Mouse (Mus musculus): ENCODE measurements at regions not wholly inside any gene's neighbourhood (a gene's known extent, or its start where the extent isn't known, plus 50 kb on each side); places are given as distances from the start of the nearest gene placed in this dataset.
A peak's percentile ranks its signal among the peaks of the same experiment; 100 is the strongest.

DNA sequence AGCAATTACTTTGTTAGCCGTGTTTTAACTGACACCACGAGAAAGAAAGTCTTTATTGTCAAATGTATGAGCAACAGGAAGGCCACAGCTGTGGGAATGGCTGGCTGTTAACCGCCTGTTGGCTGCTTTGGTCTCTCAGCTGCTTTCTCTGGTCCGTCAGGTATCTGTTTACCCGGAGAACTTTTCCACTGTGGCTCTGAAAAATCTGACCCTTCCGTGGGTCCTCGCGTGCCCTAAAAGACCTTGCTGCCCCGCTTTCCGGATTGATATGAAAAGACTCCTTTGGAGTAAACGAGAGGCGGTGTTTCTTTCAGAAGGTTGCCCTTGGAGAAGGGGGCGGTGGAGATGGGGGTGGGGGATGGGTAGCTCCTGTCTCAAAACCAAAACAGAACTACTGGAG, 75.9 kb downstream of the Sox14 start:
- DNase-seq (ENCODE audit: low read depth) = no peak

DNA sequence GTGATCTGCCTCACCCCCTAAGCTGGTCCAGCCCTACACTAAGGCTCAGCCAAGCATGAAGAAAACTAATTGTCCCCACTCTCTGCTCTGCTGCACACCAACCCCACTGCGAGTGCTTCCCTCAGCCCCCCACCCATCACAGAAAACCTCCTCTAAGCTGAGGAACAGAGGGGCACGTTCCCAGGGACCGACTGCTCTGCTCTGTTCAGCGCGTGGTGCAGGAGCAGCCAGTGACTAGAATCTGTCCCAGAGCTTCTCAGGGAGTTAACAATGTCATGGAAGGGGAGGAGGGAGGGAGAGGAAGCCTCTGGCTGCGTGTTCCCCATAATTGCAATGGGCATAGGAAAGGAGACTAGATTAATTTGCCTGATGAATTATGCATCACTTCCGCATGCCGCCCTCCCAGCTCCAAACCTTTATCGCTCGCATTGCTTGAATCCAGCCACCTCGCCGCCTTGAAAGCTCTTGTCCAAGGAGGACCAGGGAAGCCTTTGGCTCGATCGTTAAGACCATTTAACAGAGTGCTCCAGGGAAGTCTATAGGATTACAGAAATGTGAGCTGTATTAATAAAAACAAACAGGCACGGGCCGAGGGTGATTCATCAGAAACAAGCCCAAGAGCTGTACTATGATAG, 76.5 kb downstream of the Sox14 start:
- DNase-seq (ENCODE audit: low read depth) = peak; percentile 4

DNA sequence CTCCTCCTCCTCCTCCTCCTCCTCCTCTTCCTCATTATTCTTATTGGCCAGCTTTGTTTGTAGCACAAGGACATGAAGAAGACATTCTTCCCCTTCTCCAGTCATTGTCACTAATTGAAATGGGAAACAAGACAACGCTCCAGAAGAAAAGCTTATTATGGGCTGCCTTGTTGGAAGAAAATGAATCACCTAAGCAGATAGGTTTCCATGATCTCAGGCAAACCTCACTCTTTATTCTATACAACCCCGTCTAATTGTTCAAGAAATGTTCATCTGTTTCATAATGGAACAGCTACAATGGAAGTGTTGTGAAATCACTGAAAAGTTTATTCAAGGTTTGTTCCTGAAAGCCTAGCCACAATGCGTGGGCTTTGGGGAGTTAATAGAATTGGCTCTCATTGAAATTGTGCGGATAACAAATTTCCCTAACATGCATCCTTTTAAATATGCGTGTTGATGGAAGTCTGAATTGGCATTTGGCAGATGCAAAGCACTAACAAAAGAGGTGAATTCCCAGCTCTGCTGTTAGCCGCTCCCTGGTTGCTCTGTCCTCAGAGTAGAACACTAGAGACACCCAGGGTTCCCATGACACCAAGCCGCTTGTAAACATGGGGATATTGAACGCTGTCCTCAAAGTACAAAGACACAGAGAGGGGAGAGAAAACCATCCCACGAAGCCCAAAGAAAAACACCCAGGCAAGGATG, 78.8 kb downstream of the Sox14 start:
- no peak for DNase-seq (ENCODE audit: low read depth)

DNA sequence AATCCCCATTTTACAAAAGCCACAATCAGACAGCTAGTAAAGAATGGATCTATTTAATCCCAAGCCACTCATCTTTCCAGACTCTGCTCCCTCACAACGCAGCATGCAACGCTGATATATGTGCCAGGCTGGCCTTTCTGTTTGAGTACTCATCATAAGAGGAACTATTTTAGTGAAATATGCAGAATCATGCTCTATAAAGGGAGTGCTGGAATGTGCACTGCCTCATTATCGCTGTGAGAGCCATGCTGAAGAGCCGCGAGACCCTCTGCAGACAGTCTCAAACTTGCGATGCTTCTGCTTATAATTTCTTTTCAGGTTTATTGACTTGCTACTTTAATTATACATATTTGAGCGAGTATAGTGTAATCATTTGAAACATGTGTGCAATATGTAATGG, 75.6 kb upstream of the Cldn18 start:
- DNase-seq (ENCODE audit: low read depth) = no peak

DNA sequence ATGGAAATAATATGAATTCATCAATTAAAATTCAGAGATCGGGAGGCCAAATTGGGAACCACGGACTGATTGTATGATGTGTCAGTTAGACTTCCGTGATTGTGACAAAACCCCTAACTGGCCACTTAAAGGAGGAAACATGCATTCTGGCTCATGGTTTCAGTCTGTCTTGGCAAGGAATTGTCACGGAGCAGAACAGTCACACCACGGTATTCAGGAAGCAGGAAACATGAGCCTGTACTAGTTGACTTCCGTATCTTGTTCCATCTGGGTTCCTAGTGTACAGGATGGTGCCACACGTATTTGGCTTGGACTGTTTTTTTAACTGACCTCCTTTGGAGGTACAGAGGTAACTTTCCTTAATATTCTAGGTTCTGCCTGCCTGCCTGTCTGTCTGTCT, 69.8 kb upstream of the Cldn18 start:
- DNase-seq (ENCODE audit: low read depth) = no peak

DNA sequence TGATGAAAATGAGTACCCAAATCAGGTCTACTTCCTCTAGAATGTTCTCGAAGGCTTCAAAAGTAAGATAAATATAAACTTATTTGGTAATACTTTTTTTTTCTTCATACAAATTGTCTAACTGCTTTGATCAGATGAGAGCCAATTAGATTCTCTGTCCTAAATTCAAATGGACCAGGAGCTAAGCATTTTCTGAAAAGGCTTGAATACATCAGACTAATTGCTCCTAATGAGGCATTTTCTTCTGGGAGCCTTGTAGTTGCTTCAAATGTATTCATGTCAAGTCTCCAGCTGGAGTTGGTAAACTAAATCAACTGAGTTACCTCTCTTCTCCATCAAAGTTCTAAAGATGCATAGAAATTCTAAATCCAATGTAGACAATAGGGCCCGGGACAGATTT, 66.1 kb upstream of the Cldn18 start:
- DNase-seq (ENCODE audit: low read depth) = no peak

DNA sequence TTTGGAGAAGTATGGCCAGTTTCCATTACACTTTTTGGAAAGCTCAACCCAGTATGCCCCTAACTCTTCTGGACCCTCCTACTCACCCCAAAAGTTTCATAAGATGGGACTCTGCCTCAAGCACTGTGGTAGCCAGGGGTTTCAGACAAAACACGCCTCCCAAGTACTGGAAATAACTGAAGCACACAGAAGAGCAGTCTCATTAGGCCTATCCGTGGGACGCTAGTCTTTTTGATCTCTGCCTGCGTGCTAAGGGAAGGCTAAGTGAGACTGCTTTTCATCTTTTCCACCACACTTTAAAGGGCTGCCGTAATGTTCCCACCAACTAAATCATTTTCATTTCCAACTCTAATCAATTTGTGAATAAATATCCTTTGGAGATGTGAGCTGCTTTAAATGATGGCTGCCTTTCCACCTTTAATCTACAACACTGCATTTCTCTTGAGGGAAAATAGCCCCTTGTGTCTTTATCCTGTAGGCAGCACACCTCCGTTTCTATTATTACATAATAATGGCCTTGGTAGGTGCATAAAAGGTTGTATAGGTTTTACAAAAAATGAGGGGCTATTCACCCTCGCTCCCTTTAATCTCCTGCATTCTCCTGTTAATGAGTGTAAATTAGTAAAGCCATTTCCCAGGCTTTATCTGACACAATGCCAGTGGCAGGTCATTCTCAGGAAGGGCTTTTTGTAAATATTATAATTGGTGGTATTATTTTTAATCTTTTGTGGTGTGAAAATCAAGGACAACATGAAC, 65.5 kb upstream of the Cldn18 start:
- DNase-seq (ENCODE audit: low read depth) = no peak

DNA sequence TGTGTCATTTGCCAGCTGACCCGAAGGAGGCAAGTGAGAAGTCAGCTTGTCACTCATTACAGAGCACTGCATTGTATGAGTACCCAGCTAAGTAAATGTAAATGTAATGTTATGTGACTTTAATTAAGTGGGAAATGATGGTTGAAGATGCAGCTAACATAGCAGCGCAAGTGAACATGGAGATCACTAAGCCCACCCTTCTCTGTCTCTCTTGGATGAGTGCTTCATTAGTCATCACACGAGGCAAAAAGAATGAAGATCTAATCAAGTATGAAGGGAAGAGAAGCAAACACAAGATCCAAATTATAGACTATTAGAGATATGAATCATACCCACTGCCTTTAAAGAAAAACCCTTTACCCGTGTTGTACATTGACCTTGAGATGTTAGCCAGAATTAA, 61.8 kb upstream of the Cldn18 start:
- no peak for DNase-seq (ENCODE audit: low read depth)

DNA sequence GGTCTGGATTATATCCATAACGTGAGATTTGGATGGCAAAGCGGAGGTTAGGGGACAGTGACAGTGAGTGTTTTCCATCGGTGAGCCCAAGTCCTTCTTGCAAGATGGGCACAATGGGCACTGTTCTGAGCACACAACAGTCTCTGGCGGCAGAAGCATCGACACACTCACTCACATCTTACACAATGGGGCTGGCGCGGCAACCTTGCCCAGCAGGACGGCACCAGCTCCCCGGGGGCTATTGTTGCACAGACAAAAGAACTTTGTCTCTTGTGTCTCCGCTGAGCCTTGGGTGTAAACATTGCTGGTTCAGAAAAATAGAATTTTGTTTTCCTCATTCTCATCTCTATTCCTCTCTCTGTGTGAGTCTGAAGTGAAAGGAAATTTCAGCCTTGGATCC, 53.6 kb upstream of the Cldn18 start:
- DNase-seq (ENCODE audit: low read depth) = no peak
